Mouse (Mus musculus) olfactory bulb, adult 2 months (tissue): ENCODE data around the gene Mrps14.

ENCODE experiments used
- CTCF ChIP-seq: fragments of 200-500 bp; IDR thresholded peaks from 2 replicates; pipeline ENCODE4 v1.5.1; 2012; ENCODE audit warnings: low read depth, mild to moderate bottlenecking, low read length, moderate library complexity; ENCODE audit not compliant: insufficient read depth
- POLR2A ChIP-seq: fragments of 200-500 bp; IDR thresholded peaks from 2 replicates; pipeline ENCODE4 v1.6.1; 2012; ENCODE audit warnings: mild to moderate bottlenecking, low read depth, low read length, moderate library complexity; ENCODE audit not compliant: insufficient read depth

GRCm38 (mm10) chr1:160227850-160228249, 32.8 kb downstream of the Mrps14 start:
- TF ChIP-seq CTCF (no peak), POLR2A (no peak)
